Mouse (Mus musculus) Patski (cell line): ENCODE data around the gene Olfr1162. TPM values are rescaled to one million over a fixed set of nuclear protein-coding genes. Genes with fewer than 3 reads are reported as not detected.
"Not testable (repeated sequence)": the region's sequence is repeated elsewhere in the genome, so short reads cannot be mapped to it uniquely, and the experiment has no call there.

ENCODE experiments used
- ATAC-seq: fragments of 100-300 bp; one replicate; pipeline ENCODE4 v1.8.0; 2021
- CTCF ChIA-PET: fragments of 350-600 bp; sonication (Branson Sonifier 250); formaldehyde crosslinking; loops from one replicate; lab custom pipeline; 2022; ENCODE audit warnings: inconsistent platforms; lab: Charles Lee
- POLR2A ChIA-PET: fragments of 350-600 bp; sonication (Branson Sonifier 250); formaldehyde crosslinking; loops from one replicate; lab custom pipeline; 2022; ENCODE audit warnings: antibody characterized with exemption, inconsistent platforms; lab: Charles Lee
- DNase-seq: peaks from one replicate; pipeline ENCODE4 v3.0.0-alpha.2; 2011; ENCODE audit warnings: low read depth, low spot score
- H3K27me3 ChIP-seq: fragments of 371-371 bp; one replicate; pipeline ENCODE4 v1.5.1; 2021
- CTCF ChIP-seq: fragments of 100-300 bp; IDR thresholded peaks from one replicate; pipeline ENCODE4 v1.5.1; 2021
- in situ Hi-C: fragments of 300-500 bp; cut with MboI; formaldehyde crosslinking; loops from 3 replicates; pipeline ENCODE4 v1.11.1; 2018; ENCODE audit warnings: low pct_unique_long_range_greater_than_20kb, mixed read lengths
- polyA plus RNA-seq: library from polyadenylated mRNA; unstranded; gene quantifications from one replicate; pipeline ENCODE4 v1.2.3, GENCODE M21; 2021

The Olfr1162 gene
- not detected for polyA plus RNA-seq

DNA sequence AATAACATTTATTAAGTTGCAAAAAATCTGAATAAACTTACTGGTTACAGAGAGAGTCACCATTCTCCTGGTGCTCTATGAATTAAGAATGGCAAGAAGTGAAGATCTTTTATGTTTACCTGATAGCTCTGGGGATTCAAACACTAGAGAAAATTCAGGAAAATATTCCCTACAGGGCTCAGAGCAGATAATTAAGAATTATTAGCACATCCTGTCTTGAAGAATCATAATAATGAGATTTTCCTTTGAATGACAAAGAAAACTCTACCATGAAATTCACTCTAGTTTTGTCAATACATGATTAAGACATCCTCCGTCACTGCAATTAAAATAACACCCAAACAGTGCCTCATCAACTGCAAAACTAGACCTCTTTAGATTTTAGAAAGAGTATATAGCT lies at the start of gene Olfr1162:
TSS of gene Olfr1162 (minus strand) at position 101 of the 400 bp plus-strand sequence.
- H3K27me3 ChIP-seq = no peaks in the 10 kb centered on the region
- TF ChIP-seq CTCF = no peak
- POLR2A ChIA-PET = no interaction called here
- CTCF ChIA-PET = no interaction called here
- in situ Hi-C loops = no loop called here
- ATAC-seq (no peak), DNase-seq (no peak)

DNA sequence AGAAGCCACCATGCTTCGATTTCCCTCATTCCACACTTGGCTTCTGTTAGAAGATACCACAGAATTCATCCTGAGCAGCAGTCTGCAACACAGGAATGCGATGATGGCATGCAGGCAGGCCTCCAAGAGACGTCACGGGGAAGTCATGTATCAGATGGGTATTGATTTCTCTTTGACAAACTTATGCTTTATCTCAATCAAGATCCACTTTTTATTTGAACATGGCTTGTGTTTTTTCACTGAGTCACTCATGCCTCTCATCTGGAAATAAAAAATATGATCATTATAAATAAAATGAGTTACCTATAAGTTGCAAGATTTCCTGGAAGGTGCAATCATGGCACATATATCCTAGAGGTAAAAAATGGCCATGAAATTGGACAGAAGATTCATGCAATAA lies 42.9 kb upstream of the Olfr1162 start, which contains the start of gene Olfr1164:
TSS of gene Olfr1164 (minus strand) at position 101 of the 400 bp plus-strand sequence.
- POLR2A ChIA-PET = no interaction called here
- TF ChIP-seq CTCF = no peak
- in situ Hi-C loops = no loop called here
- CTCF ChIA-PET = no interaction called here
- DNase-seq (no peak), ATAC-seq (no peak)
- no peaks in the 10 kb centered on the region for H3K27me3 ChIP-seq

GRCm38 (mm10) chr2:88071730-88072129 lies 20.8 kb upstream of the Olfr1162 start, which contains the start of gene Olfr1163:
Gene Olfr1163, minus strand, starts transcription at chr2:88071830.
- CTCF ChIA-PET = no interaction called here
- DNase-seq = no peak
- in situ Hi-C loops = no loop called here

GRCm38 (mm10) chr2:88063587-88063986 lies 12.7 kb upstream of the Olfr1162 start:
- DNase-seq = no peak
- ChIA-PET CTCF (no interaction called here), POLR2A (no interaction called here)
- H3K27me3 ChIP-seq = no peaks in the 10 kb centered on the region
- TF ChIP-seq CTCF = no peak
- in situ Hi-C loops = no loop called here
- no peak for ATAC-seq

More at GRCm38 (mm10) chr2:88071730-88072129, 20.8 kb upstream of the Olfr1162 start, which contains the start of gene Olfr1163:
- no peak for TF ChIP-seq CTCF
- no peaks in the 10 kb centered on the region for H3K27me3 ChIP-seq
- POLR2A ChIA-PET = no interaction called here
- no peak for ATAC-seq

GRCm38 (mm10) chr2:88037599-88037998 lies 13.3 kb downstream of the Olfr1162 start, which contains the start of gene Olfr73:
Gene Olfr73, minus strand, starts transcription at chr2:88037699.
- TF ChIP-seq CTCF = no peak
- H3K27me3 ChIP-seq = no peaks in the 10 kb centered on the region
- ChIA-PET POLR2A (no interaction called here), CTCF (no interaction called here)
- in situ Hi-C loops = no loop called here
- DNase-seq (no peak), ATAC-seq (no peak)

- in situ Hi-C loops, H3K27me3 ChIP-seq, POLR2A ChIA-PET, CTCF ChIA-PET, ATAC-seq, DNase-seq: not testable (repeated sequence)
Observed at GRCm38 (mm10) chr2:88022474-88022873, 28.5 kb downstream of the Olfr1162 start, which contains the start of gene Olfr1161. Gene Olfr1161, plus strand, starts transcription at chr2:88022774.

DNA sequence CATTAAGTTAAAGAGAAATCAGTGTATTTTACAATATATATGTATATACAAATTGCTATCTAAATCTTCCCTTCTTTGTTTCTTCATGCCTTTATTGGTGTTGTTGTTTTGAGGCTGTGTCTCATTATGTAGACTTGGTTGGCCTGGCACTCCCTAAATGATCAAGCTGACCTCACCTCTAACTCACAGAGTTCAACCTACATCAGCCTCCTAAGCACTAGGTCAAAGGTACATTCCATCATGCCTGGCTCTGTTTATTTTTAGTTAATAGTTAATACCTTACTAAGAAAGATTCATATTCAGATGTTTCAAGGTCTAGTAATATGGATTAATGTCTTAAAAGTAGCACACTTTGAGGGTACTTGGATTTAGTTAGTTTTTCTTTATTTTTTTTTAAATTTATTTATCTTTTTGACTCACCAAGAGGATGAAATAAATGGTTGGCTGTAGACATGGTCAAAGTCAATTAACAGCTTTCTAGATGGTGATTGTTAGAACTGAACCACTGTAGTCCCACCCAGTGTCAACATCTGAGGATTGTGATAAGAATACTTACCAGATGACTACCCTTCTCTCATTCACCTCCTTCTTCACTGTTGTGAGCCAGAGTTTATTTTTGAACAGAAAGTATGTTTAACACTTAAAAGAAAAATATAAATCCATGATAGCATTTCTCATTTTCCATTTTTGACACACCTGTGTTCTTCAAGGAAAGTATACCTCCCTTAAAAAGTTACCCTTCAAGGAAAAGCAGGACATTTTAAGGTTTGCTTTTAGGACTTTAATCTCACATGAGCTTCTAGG lies 43.2 kb downstream of the Olfr1162 start, which contains the start of gene Olfr1160:
TSS of gene Olfr1160 (minus strand) at position 754 of the 804 bp plus-strand sequence.
- DNase-seq (no peak), ATAC-seq (no peak)
- POLR2A ChIA-PET = no interaction called here
- in situ Hi-C loops = no loop called here
- CTCF ChIA-PET = no interaction called here
- TF ChIP-seq CTCF = no peak
- H3K27me3 ChIP-seq = no peaks in the 10 kb centered on the region

Other genes with a start within 250 kb of the Olfr1162 start
- not detected for gene Olfr1145, start 241.3 kb downstream of the Olfr1162 start, polyA plus RNA-seq
- not detected for gene Olfr1148, start 220.6 kb downstream of the Olfr1162 start, polyA plus RNA-seq
- gene Olfr1150-ps1, start 207.1 kb downstream of the Olfr1162 start, polyA plus RNA-seq = not detected
- gene Olfr1151, start 195.3 kb downstream of the Olfr1162 start, polyA plus RNA-seq = not detected
- gene Olfr1152, start 184.6 kb downstream of the Olfr1162 start, polyA plus RNA-seq = 0.01 TPM
- not detected for gene Olfr1153, start 156.2 kb downstream of the Olfr1162 start, polyA plus RNA-seq
- not detected for gene Olfr1154, start 146.0 kb downstream of the Olfr1162 start, polyA plus RNA-seq
- gene Olfr1155, start 106.0 kb downstream of the Olfr1162 start, polyA plus RNA-seq = not detected
- gene Olfr1156, start 98.0 kb downstream of the Olfr1162 start, polyA plus RNA-seq = 0.01 TPM
- not detected for gene Olfr1157, start 82.8 kb downstream of the Olfr1162 start, polyA plus RNA-seq
- not detected for gene Olfr74, start 76.5 kb downstream of the Olfr1162 start, polyA plus RNA-seq
- not detected for gene Olfr1158, start 61.0 kb downstream of the Olfr1162 start, polyA plus RNA-seq
- gene Olfr1160, start 42.9 kb downstream of the Olfr1162 start, polyA plus RNA-seq = not detected
- gene Olfr1161, start 28.4 kb downstream of the Olfr1162 start, polyA plus RNA-seq = not detected
- not detected for gene Olfr73, start 13.4 kb downstream of the Olfr1162 start, polyA plus RNA-seq
- gene Olfr1163, start 20.7 kb upstream of the Olfr1162 start, polyA plus RNA-seq = not detected
- not detected for gene Olfr1164, start 42.8 kb upstream of the Olfr1162 start, polyA plus RNA-seq
- not detected for gene Olfr1166, start 77.1 kb upstream of the Olfr1162 start, polyA plus RNA-seq
- not detected for gene Olfr1167, start 104.1 kb upstream of the Olfr1162 start, polyA plus RNA-seq
- gene Olfr1168, start 130.8 kb upstream of the Olfr1162 start, polyA plus RNA-seq = not detected
- not detected for gene Olfr1170, start 177.2 kb upstream of the Olfr1162 start, polyA plus RNA-seq
- 0.03 TPM for gene Olfr1173, start 228.7 kb upstream of the Olfr1162 start, polyA plus RNA-seq